Mouse (Mus musculus): ENCODE data around the gene Msl1.

The Msl1 gene

GRCm38 (mm10) chr11:98836128-98836527, 40.8 kb downstream of the Msl1 start:
- no peak for TF ChIP-seq GATA4 (IDR thresholded peaks at IDR 0.05; ENCODE audit: insufficient replicate concordance, low read length)

DNA sequence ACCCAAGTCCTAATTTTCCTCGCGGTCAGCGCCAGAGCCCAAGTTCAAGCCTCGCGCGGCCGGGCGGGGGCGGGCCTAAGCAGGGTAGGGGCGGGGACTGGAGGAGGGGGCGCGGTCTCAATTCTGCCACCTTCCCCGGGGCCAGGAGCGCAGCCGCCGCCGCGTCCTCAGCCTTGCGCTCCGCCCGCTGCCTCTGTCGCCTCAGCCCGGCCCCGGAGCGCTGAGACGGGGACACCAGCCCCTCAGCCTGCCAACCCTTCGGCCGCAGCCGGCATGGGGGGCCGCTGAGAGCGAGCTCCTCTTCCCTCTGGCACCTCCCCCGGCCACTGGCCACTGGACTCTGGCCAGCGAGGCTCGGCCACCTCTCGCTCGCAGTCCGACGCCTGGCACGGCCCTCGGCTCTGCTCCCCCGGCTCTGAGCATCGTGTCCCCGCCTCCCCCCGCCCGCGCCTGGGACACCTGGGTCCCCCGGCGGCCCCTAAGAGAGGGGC, 41.4 kb downstream of the Msl1 start, which contains the start of gene Rapgefl1:
Gene Rapgefl1, plus strand, starts transcription at position 135 of the 491 bp plus-strand sequence.
- no peak for TF ChIP-seq GATA4 (IDR thresholded peaks at IDR 0.05; ENCODE audit: insufficient replicate concordance, low read length)

DNA sequence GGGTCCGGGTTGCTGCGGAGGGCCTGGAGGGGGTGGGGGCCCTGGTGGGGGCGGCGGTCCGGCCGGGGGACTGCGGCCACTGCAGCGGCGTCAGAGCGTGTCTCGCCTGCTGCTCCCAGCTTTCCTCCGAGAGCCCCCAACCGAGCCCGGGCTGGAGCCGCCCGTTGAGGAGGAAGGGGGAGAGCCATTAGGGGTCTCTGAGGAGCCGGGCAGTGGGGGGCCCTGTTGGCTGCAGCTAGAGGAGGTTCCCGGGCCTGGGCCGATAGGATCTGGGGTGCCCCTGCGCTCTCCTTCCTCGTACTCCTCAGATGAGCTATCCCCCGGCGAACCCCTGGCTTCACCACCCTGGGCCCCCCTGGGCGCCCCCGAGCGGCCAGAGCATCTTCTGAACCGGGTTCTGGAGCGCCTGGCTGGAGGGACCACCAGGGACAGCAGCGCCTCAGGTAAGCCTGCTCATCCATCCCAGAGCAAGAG, 42.0 kb downstream of the Msl1 start:
- TF ChIP-seq GATA4 (IDR thresholded peaks at IDR 0.05; ENCODE audit: insufficient replicate concordance, low read length) = no peak

GRCm38 (mm10) chr11:98837917-98838316, 42.6 kb downstream of the Msl1 start:
- no peak for TF ChIP-seq GATA4 (IDR thresholded peaks at IDR 0.05; ENCODE audit: insufficient replicate concordance, low read length)

GRCm38 (mm10) chr11:98838512-98838911, 43.2 kb downstream of the Msl1 start:
- no peak for TF ChIP-seq GATA4 (IDR thresholded peaks at IDR 0.05; ENCODE audit: insufficient replicate concordance, low read length)

- TF ChIP-seq GATA4 (IDR thresholded peaks at IDR 0.05; ENCODE audit: insufficient replicate concordance, low read length) = no peak
These were observed 44.1 kb downstream of the Msl1 start for GRCm38 (mm10) chr11:98839402-98839801.

DNA sequence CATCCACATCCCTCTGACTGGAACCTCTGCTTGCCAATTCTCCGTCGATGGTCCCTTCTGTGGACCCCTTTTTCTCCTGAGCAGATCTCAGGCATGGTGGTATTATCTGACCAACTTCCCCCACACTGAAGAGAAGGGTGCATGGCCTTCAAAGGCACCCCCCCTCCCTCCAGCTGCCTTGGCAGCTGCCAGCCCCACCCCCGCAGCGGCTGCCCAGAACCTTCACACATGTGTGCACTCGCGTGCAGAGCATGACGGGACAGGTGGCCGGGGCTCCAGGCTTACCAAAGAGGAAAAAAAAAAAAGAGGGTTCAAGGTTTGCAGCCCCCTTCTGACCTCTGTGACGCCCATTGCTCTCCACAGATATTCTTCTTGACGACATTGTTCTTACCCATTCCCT, 44.6 kb downstream of the Msl1 start:
- TF ChIP-seq GATA4 (IDR thresholded peaks at IDR 0.05; ENCODE audit: insufficient replicate concordance, low read length) = no peak

DNA sequence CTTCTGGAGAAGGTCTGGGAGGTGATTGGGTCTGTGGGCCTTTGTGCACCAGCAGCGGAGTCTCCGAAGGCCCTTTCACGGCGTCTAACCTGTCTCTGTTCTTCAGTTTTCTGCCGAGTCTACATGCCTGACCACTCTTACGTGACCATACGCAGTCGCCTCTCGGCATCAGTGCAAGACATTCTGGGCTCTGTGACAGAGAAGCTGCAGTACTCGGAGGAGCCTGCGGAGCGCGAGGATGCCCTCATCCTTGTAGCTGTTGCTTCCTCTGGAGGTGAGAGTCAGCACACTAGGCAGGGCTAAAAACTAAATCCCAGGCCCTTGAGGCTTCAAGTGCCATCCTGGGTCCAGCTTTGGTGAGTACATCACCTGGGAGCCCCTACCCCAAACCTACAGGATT, 50.7 kb downstream of the Msl1 start:
- TF ChIP-seq GATA4 (IDR thresholded peaks at IDR 0.05; ENCODE audit: insufficient replicate concordance, low read length) = no peak

GRCm38 (mm10) chr11:98846865-98847604, 51.7 kb downstream of the Msl1 start:
- TF ChIP-seq GATA4 (IDR thresholded peaks at IDR 0.05; ENCODE audit: insufficient replicate concordance, low read length) = no peak

GRCm38 (mm10) chr11:98849196-98849894, 54.0 kb downstream of the Msl1 start:
- no peak for TF ChIP-seq GATA4 (IDR thresholded peaks at IDR 0.05; ENCODE audit: insufficient replicate concordance, low read length)

DNA sequence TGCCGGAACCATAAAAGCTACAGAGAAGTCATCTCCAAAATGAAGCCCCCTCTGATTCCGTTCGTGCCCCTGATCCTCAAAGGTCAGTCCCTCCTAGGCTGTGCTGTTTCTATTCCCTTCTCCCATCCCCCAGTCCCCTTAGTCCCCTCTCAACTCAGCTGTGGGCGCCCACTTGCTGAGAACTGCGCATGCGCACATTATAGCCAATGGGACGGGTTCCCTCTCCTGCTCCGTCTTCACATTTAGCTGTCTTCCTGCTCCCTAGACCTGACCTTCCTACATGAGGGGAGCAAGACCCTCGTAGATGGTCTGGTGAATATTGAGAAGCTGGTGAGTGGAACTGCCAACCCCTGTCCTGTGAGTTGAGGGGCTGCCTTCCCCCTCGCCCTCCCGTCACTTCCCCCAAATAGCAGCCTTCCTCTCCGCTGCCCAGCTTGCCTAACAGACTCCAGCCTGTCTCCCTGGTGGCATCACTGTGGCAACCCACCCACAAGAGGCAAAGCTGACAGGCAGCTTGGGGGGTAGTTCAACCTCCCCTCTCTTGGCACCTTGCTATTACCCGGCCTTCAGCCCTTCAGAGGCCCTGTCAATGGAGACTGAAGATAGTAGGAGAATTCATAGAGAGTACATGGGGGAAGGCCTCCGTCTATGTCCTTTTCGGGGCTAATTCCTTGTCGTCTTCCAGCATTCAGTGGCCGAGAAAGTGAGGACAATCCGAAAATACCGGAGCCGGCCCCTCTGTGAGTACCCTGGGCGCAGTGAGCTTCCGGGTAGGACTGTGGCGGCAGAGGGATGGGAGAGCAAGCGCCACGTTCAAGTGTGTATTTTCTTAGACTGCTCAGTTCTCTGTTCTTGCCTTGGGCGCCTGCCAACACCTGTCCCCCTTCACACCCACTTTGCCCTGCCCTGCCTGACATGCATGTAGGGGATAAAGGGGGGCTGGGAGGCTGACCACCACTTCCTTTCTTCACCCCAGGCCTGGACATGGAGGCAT, 55.1 kb downstream of the Msl1 start:
- no peak for TF ChIP-seq GATA4 (IDR thresholded peaks at IDR 0.05; ENCODE audit: insufficient replicate concordance, low read length)

DNA sequence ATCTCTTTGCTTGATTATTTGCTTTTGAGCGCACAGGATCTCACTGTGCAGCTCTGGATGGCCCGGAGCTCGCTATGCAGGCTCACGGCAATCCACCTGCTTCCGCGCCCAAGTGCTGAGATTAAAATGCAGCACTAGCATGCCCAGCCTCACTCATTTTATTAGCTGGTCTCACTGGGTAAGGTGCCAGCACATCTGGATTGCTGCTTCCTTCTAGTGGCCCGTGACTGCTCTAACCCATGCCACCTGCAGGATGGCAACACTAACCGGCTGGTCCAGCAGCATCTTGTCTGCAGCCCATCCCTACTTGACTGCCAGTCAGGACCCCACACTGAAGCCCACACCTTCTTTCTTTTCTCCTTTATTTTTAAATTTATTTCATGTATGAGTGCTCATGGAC, 58.8 kb downstream of the Msl1 start:
- TF ChIP-seq GATA4 (IDR thresholded peaks at IDR 0.05; ENCODE audit: insufficient replicate concordance, low read length) = no peak

GRCm38 (mm10) chr11:98854659-98855058, 59.3 kb downstream of the Msl1 start:
- no peak for TF ChIP-seq GATA4 (IDR thresholded peaks at IDR 0.05; ENCODE audit: insufficient replicate concordance, low read length)
